Mouse (Mus musculus): Measurements from ENCODE around the gene Dennd4a. TPM values are rescaled to one million over a fixed set of nuclear protein-coding genes. Genes with fewer than 3 reads are reported as not detected.

Gene Dennd4a
- total RNA-seq (2022): 10 to 100 TPM; 15.1 to 42.4 (median 29.1) TPM

- DNase-seq: peak; percentile 99
These were observed at the start of gene Dennd4a for GRCm38 (mm10) chr9:64810822-64811537. Dennd4a (plus strand) TSS chr9:64811340.

- no peak for DNase-seq
These were observed 46.3 kb upstream of the Dennd4a start for GRCm38 (mm10) chr9:64764824-64765223.

GRCm38 (mm10) chr9:64766136-64766535 is 45.0 kb upstream of the Dennd4a start:
- DNase-seq: no peak

GRCm38 (mm10) chr9:64767796-64768195 is 43.3 kb upstream of the Dennd4a start:
- DNase-seq: no peak

- DNase-seq: no peak
These were observed 42.0 kb upstream of the Dennd4a start for GRCm38 (mm10) chr9:64769066-64769695.

- DNase-seq: no peak
These were observed 41.2 kb upstream of the Dennd4a start for GRCm38 (mm10) chr9:64769911-64770310.

- DNase-seq: no peak
These were observed 40.7 kb upstream of the Dennd4a start for GRCm38 (mm10) chr9:64770411-64770849.

GRCm38 (mm10) chr9:64771236-64771635 is 39.9 kb upstream of the Dennd4a start:
- peak; percentile 34 for DNase-seq

GRCm38 (mm10) chr9:64773254-64773653 is 37.9 kb upstream of the Dennd4a start:
- DNase-seq: no peak

- DNase-seq: no peak
These were observed 37.2 kb upstream of the Dennd4a start for GRCm38 (mm10) chr9:64773936-64774335.

- DNase-seq: no peak
These were observed 36.7 kb upstream of the Dennd4a start for GRCm38 (mm10) chr9:64774411-64774811.

GRCm38 (mm10) chr9:64774883-64775282 is 36.3 kb upstream of the Dennd4a start:
- no peak for DNase-seq

- DNase-seq: no peak
These were observed 35.6 kb upstream of the Dennd4a start for GRCm38 (mm10) chr9:64775491-64775890.

GRCm38 (mm10) chr9:64777441-64777987 is 33.6 kb upstream of the Dennd4a start:
- no peak for DNase-seq

GRCm38 (mm10) chr9:64778151-64778550 is 33.0 kb upstream of the Dennd4a start:
- DNase-seq: no peak

GRCm38 (mm10) chr9:64779628-64780027 is 31.5 kb upstream of the Dennd4a start:
- DNase-seq: no peak

GRCm38 (mm10) chr9:64783511-64783910 is 27.6 kb upstream of the Dennd4a start:
- DNase-seq: no peak

GRCm38 (mm10) chr9:64784841-64785240 is 26.3 kb upstream of the Dennd4a start:
- peak; percentile 75 for DNase-seq

- no peak for DNase-seq
These were observed 24.8 kb upstream of the Dennd4a start for GRCm38 (mm10) chr9:64786216-64786905.

GRCm38 (mm10) chr9:64788070-64788469 is 23.1 kb upstream of the Dennd4a start:
- DNase-seq: no peak

- DNase-seq: no peak
These were observed 21.8 kb upstream of the Dennd4a start for GRCm38 (mm10) chr9:64789341-64789761.

- no peak for DNase-seq
These were observed 21.2 kb upstream of the Dennd4a start for GRCm38 (mm10) chr9:64789887-64790400.

Measured in adrenal gland, adult 8-10 months (tissue).